Mouse (Mus musculus): ENCODE measurements at regions not wholly inside any gene's neighbourhood (a gene's known extent, or its start where the extent isn't known, plus 50 kb on each side); places are given as distances from the start of the nearest gene placed in this dataset.
A peak's percentile ranks its signal among the peaks of the same experiment; 100 is the strongest.

GRCm38 (mm10) chr3:23547546-23547945, 1471.1 kb downstream of the Tbl1xr1 start:
- intact Hi-C loops (cut with DNase I): no loop called here
- DNase-seq (ENCODE audit: low spot score in 2 of 2): no peak

GRCm38 (mm10) chr3:23564340-23564739, 1487.9 kb downstream of the Tbl1xr1 start:
- intact Hi-C loops (cut with DNase I): no loop called here
- DNase-seq (ENCODE audit: low spot score in 2 of 2): no peak

- intact Hi-C loops (cut with DNase I): no loop called here
- DNase-seq (ENCODE audit: low spot score in 2 of 2): no peak
These were observed 1492.4 kb downstream of the Tbl1xr1 start for GRCm38 (mm10) chr3:23568806-23569205.

- DNase-seq (ENCODE audit: low spot score in 2 of 2): peak; percentile 31 to 79
- intact Hi-C loops (cut with DNase I): no loop called here
These were observed 1516.2 kb downstream of the Tbl1xr1 start for GRCm38 (mm10) chr3:23592506-23593141.

- no peak for DNase-seq (ENCODE audit: low spot score in 2 of 2)
- intact Hi-C loops (cut with DNase I): no loop called here
These were observed 1525.0 kb downstream of the Tbl1xr1 start for GRCm38 (mm10) chr3:23601469-23601868.

- intact Hi-C loops (cut with DNase I): no loop called here
- peak in 1 of 2 experiments; percentile 13 for DNase-seq (ENCODE audit: low spot score in 2 of 2)
These were observed 1533.6 kb downstream of the Tbl1xr1 start for GRCm38 (mm10) chr3:23610054-23610453.

GRCm38 (mm10) chr3:23658585-23659252, 1485.3 kb downstream of the Naaladl2 start:
- no peak for DNase-seq (ENCODE audit: low spot score in 2 of 2)
- intact Hi-C loops (cut with DNase I): no loop called here

- no peak for DNase-seq (ENCODE audit: low spot score in 2 of 2)
- intact Hi-C loops (cut with DNase I): no loop called here
These were observed 1437.3 kb downstream of the Naaladl2 start for GRCm38 (mm10) chr3:23706748-23707147.
